Mouse (Mus musculus) CH12.LX (cell line): ENCODE data around the gene Clip3. TPM values are rescaled to one million over a fixed set of nuclear protein-coding genes. Genes with fewer than 3 reads are reported as not detected.

Experiments
- DNase-seq: peaks from one replicate; pipeline ENCODE4 v3.0.0-alpha.2; 2013; ENCODE audit errors: extremely low read depth
- H3K27ac ChIP-seq: 2 replicates; pipeline ENCODE4 v1.5.1; 2012; ENCODE audit warnings: low read depth, mild to moderate bottlenecking, control low read depth, moderate library complexity; ENCODE audit not compliant: insufficient read depth
- H3K27me3 ChIP-seq: replicated peaks from 2 replicates; pipeline ENCODE3; 2012; ENCODE audit warnings: inconsistent platforms
- H3K36me3 ChIP-seq, 2 experiments: replicated peaks in 1 of 2; 2 replicates each; pipeline versions ENCODE3 to v1.6.1; 2012; ENCODE audit warnings: inconsistent platforms in 1 of 2, low read length in 1 of 2, mild to moderate bottlenecking in 1 of 2, mixed read lengths in 1 of 2, moderate library complexity in 1 of 2; ENCODE audit not compliant: control insufficient read depth in 1 of 2, insufficient read depth in 1 of 2
- H3K4me1 ChIP-seq, 2 experiments: 2 replicates each; pipeline ENCODE4 v1.6.1; 2012; ENCODE audit warnings: inconsistent platforms in 1 of 2, moderate library complexity in 1 of 2; ENCODE audit not compliant: insufficient read depth in 2 of 2, control insufficient read depth in 1 of 2
- H3K4me2 ChIP-seq: 2 replicates; pipeline ENCODE4 v1.6.1; 2012; ENCODE audit warnings: low read depth, mild to moderate bottlenecking, control low read depth; ENCODE audit not compliant: poor library complexity, insufficient read depth, severe bottlenecking
- H3K4me3 ChIP-seq, 3 experiments: fragments of 150-350 bp in 1 of 3; sonication (generic) in 1 of 3; replicated peaks in 1 of 3; 2 replicates each; pipeline versions ENCODE3 to v1.5.1; 2011 to 2012; ENCODE audit warnings: low read depth in 2 of 3, low read length in 2 of 3, mild to moderate bottlenecking in 2 of 3, moderate library complexity in 2 of 3, control low read depth in 1 of 3, improper control_type of control experiment in 1 of 3, inconsistent platforms in 1 of 3, mixed read lengths in 1 of 3; ENCODE audit not compliant: poor library complexity in 1 of 3
- H3K79me2 ChIP-seq: replicated peaks from 2 replicates; pipeline ENCODE4 v1.6.1; 2012; ENCODE audit warnings: mild to moderate bottlenecking, moderate library complexity; ENCODE audit not compliant: control insufficient read depth, poor library complexity, insufficient read depth, severe bottlenecking; ENCODE audit errors: extremely low read depth
- H3K9ac ChIP-seq: 2 replicates; pipeline ENCODE4 v1.6.1; 2012; ENCODE audit warnings: low read depth, mild to moderate bottlenecking, control low read depth, moderate library complexity; ENCODE audit not compliant: insufficient read depth
- H3K9me3 ChIP-seq: replicated peaks from 2 replicates; pipeline ENCODE3; 2012; ENCODE audit warnings: low read length, inconsistent platforms, mixed read lengths
- BHLHE40 ChIP-seq: IDR thresholded peaks from 2 replicates; pipeline ENCODE4 v1.6.1; 2011; ENCODE audit warnings: mild to moderate bottlenecking, low read depth, low read length, improper control_type of control experiment
- CHD1 ChIP-seq: IDR thresholded peaks from 2 replicates; pipeline ENCODE4 v1.6.1; 2012; ENCODE audit warnings: low read depth, low read length, improper control_type of control experiment, inconsistent platforms
- CHD2 ChIP-seq: IDR thresholded peaks from 2 replicates; pipeline ENCODE4 v1.6.1; 2011; ENCODE audit warnings: low read length, improper control_type of control experiment
- CTCF ChIP-seq, 2 experiments: IDR thresholded peaks in 1 of 2; conservative IDR thresholded peaks in 1 of 2; 2 replicates each; pipeline ENCODE4 v1.5.1; 2011 to 2012; ENCODE audit warnings: low read depth in 2 of 2, low read length in 2 of 2, improper control_type of control experiment in 1 of 2, inconsistent platforms in 1 of 2, mild to moderate bottlenecking in 1 of 2, moderate library complexity in 1 of 2
- ELF1 ChIP-seq: IDR thresholded peaks from 2 replicates; pipeline ENCODE4 v1.6.1; 2014; ENCODE audit warnings: low read depth, mild to moderate bottlenecking, inconsistent platforms, low read length, improper control_type of control experiment
- JUN ChIP-seq: IDR thresholded peaks from 2 replicates; pipeline ENCODE4 v1.6.1; 2011; ENCODE audit warnings: low read depth, mild to moderate bottlenecking, low read length, improper control_type of control experiment, moderate library complexity; ENCODE audit not compliant: insufficient read depth
- KAT2A ChIP-seq: IDR thresholded peaks from 2 replicates; pipeline ENCODE4 v1.6.1; 2012; ENCODE audit warnings: low read length, improper control_type of control experiment, inconsistent platforms; ENCODE audit not compliant: insufficient replicate concordance
- MAX ChIP-seq: IDR thresholded peaks from 2 replicates; pipeline ENCODE4 v1.6.1; 2011; ENCODE audit warnings: low read length, improper control_type of control experiment
- MXI1 ChIP-seq: IDR thresholded peaks from 2 replicates; pipeline ENCODE4 v1.6.1; 2011; ENCODE audit warnings: mild to moderate bottlenecking, low read depth, low read length, improper control_type of control experiment
- MYC ChIP-seq: IDR thresholded peaks from 2 replicates; pipeline ENCODE4 v1.6.1; 2011; ENCODE audit warnings: low read depth, mild to moderate bottlenecking, improper control_type of control experiment, low read length
- NELFE ChIP-seq: IDR thresholded peaks from 2 replicates; pipeline ENCODE4 v1.6.1; 2011; ENCODE audit warnings: low read depth, low read length, improper control_type of control experiment
- NRF1 ChIP-seq: IDR thresholded peaks from 2 replicates; pipeline ENCODE4 v1.6.1; 2014; ENCODE audit warnings: low read depth, mild to moderate bottlenecking, inconsistent platforms, low read length, improper control_type of control experiment, moderate library complexity
- RAD21 ChIP-seq: IDR thresholded peaks from 2 replicates; pipeline ENCODE4 v1.6.1; 2011; ENCODE audit warnings: low read depth, mild to moderate bottlenecking, low read length, improper control_type of control experiment, moderate library complexity
- SIN3A ChIP-seq: IDR thresholded peaks from 2 replicates; pipeline ENCODE4 v1.6.1; 2012; ENCODE audit warnings: low read length, improper control_type of control experiment, inconsistent platforms
- SMC3 ChIP-seq: IDR thresholded peaks from 2 replicates; pipeline ENCODE4 v1.6.1; 2011; ENCODE audit warnings: low read depth, low read length, improper control_type of control experiment
- TBP ChIP-seq: conservative IDR thresholded peaks from 2 replicates; pipeline ENCODE4 v1.6.1; 2011; ENCODE audit warnings: low read depth, low read length, improper control_type of control experiment
- USF1 ChIP-seq: IDR thresholded peaks from 2 replicates; pipeline ENCODE4 v1.6.1; 2014; ENCODE audit warnings: low read depth, mild to moderate bottlenecking, inconsistent platforms, low read length, improper control_type of control experiment
- USF2 ChIP-seq: conservative IDR thresholded peaks from 2 replicates; pipeline ENCODE4 v1.6.1; 2011; ENCODE audit warnings: low read depth, low read length, improper control_type of control experiment
- dilution Hi-C: fragments of 300-500 bp; cut with MboI; formaldehyde crosslinking; loops from 2 replicates; pipeline ENCODE4 v1.14.3; 2020; ENCODE audit warnings: low sequenced_read_pairs; ENCODE audit not compliant: extremely low pct_unique_long_range_greater_than_20kb, extremely low pct_ligation_motif_present
- in situ Hi-C: fragments of 300-500 bp; cut with MboI; formaldehyde crosslinking; loops from 3 replicates; pipeline ENCODE4 v1.14.3; 2019; ENCODE audit warnings: low sequenced_read_pairs, low pct_ligation_motif_present, low pct_unique_long_range_greater_than_20kb, mixed read lengths
- polyA plus RNA-seq: library from polyadenylated mRNA; unstranded; fragments of >175 nt; gene quantifications from 2 replicates; pipeline ENCODE4 v1.2.1, GENCODE M21; 2012; ENCODE audit warnings: low read depth; ENCODE audit not compliant: insufficient read length
- total RNA-seq, 2 experiments: library from RNA; depleted of rRNA; stranded (reverse); fragments of 300-350 nt in 1 of 2; fragments of >200 nt in 1 of 2; gene quantifications; 2 replicates each; pipeline ENCODE4 v1.2.3; 2012 to 2014

Gene Clip3
- total and polyA plus RNA-seq, 3 experiments, result not detected

DNA sequence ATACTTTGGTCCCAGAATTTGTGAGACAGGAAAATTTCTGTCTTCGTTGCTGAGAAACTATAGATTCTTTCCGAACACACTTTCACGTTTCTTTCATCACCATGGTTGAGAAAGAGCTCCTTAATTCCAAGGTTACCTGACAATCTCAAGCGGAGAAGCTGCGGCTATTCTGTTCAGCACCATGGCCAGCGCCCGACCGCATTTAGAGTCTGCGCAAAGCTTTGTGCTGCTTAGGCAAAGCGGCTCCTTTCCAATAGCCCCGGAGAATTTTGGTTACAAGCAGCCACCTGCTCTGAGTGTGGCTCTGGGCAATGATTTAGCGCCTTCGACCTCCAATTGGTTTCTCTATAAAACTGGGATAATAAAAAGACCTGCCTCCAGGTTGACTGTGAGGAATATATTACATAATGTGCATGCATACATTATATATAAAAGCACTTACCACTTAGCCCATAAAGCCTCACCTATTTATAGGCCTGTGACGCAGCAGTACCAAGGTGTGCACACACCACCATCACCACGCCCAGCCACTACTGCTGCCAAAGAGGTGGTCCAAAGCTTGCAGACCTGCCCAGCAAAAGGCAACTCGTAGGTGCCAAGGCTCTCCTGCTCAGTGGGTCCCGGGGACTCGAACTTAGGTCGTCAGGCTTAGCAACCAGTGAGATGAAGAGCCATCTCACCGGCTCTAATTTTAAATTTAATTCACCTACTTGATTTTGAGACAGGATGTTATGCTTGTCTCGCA, 55.3 kb downstream of the Clip3 start:
- TF ChIP-seq SIN3A (peak; percentile 76), USF2 (no peak), NRF1 (peak; percentile 81), KAT2A (no peak), MAX (no peak), CHD1 (no peak)
- dilution Hi-C loops, result no loop called here

DNA sequence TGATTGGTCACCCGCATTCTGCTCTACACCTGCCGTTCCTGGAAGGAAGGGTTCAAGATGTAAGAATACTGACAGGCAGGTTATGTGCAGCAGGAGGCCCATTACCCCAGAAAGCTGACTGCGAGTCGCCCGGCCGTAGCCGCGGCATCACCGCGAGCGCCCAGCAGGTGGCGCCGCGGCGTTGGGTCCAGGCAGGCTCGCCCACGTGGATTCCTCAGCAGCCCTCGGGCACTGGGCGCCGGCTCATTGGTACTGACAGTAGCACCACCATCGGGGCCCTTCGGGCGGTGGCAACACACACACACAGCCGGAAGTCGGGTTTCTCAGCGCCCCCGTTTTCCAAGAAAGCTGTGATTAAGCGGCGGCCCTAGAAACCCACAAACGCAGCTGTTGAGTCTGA, 56.3 kb downstream of the Clip3 start:
- Histone ChIP-seq H3K27me3 (peaks cover 87% of the 10 kb centered on the region), H3K4me1 (no peaks in the 10 kb centered on the region), H3K27ac (no peak overlapping the region), H3K9ac (no peak overlapping the region), H3K79me2 (no peaks in the 10 kb centered on the region), H3K4me3 (no peak overlapping the region), H3K36me3 (no peaks in the 10 kb centered on the region), H3K9me3 (no peaks in the 10 kb centered on the region), H3K4me2 (no peak overlapping the region)
- dilution Hi-C loops, result no loop called here
- in situ Hi-C loops, result no loop called here
- TF ChIP-seq TBP (no peak), CHD2 (no peak), MYC (peak; percentile 93), MAX (peak; percentile 92), NELFE (peak; percentile 35; the same call in 1 of the 2 replicates), ELF1 (no peak), RAD21 (peak; percentile 60), BHLHE40 (no peak), SMC3 (peak; percentile 87), CTCF (conservative IDR thresholded peaks at IDR 0.05 in 1 of 2, IDR thresholded peaks at IDR 0.05 in 1 of 2; ENCODE audit: low read depth in 2 of 2, low read length in 2 of 2) (peak; percentile 63 to 89), USF1 (peak; percentile 15; the same call in 1 of the 2 replicates), MXI1 (peak; percentile 94), JUN (no peak), SIN3A (peak; percentile 47; the same call in 1 of the 2 replicates)
- DNase-seq, result peak; percentile 56

More for the DNA sequence above, 55.3 kb downstream of the Clip3 start:
- Histone ChIP-seq H3K4me3 (no peak overlapping the region), H3K4me1 (no peaks in the 10 kb centered on the region), H3K4me2 (no peak overlapping the region), H3K9ac (no peak overlapping the region), H3K27me3 (peaks cover 87% of the 10 kb centered on the region), H3K79me2 (no peaks in the 10 kb centered on the region), H3K9me3 (no peaks in the 10 kb centered on the region), H3K36me3 (no peaks in the 10 kb centered on the region), H3K27ac (no peak overlapping the region)
- peak; percentile 61 for DNase-seq
- in situ Hi-C loops, result no loop called here
